Mouse (Mus musculus): ENCODE measurements around the gene Pcare. TPM values are rescaled to one million over a fixed set of nuclear protein-coding genes. Genes with fewer than 3 reads are reported as not detected.

Pcare gene
- total and polyA plus RNA-seq, 3 experiments, result 0.02 to 0.45 (median 0.26) TPM

GRCm38 (mm10) chr17:71705550-71706480, 46.9 kb downstream of the Pcare start:
- Histone ChIP-seq H3K27ac (peak overlapping the region; percentile 54), H3K9ac (ENCODE audit: low read depth, low read length) (no peak overlapping the region), H3K4me1 (ENCODE audit: control insufficient read depth, insufficient read depth, low read length) (peaks cover 4% of the 10 kb centered on the region; the same call in 1 of the 2 replicates), H3K4me3 (no peak overlapping the region), H3K36me3 (ENCODE audit: control insufficient read depth, insufficient read depth, low read length) (no peaks in the 10 kb centered on the region), H3K79me2 (replicated peaks; ENCODE audit: control insufficient read depth, insufficient read depth, low read length) (no peaks in the 10 kb centered on the region), H3K27me3 (ENCODE audit: control insufficient read depth, insufficient read depth, low read length) (no peaks in the 10 kb centered on the region)
- TF ChIP-seq EP300 (IDR thresholded peaks at IDR 0.05; ENCODE audit: insufficient read depth, low read depth, low read length), result peak; percentile 68; the same call in 1 of the 2 replicates
- no peak for TF ChIP-seq CTCF (IDR thresholded peaks at IDR 0.05)
- peak; percentile 29; the same call in 1 of the 2 replicates for TF ChIP-seq POLR2A (IDR thresholded peaks at IDR 0.05; ENCODE audit: insufficient read depth, low read depth, low read length)
- intact Hi-C loops (cut with DNase I), result no loop called here
- DNase-seq, result peak in 1 of 2 experiments; percentile 61
- 63% methylated on average over 14 of the region's 14 CpGs for WGBS

- TF ChIP-seq EP300 (IDR thresholded peaks at IDR 0.05; ENCODE audit: insufficient read depth, low read depth, low read length) (0 out of 2 replicates have a peak, but pooled peaks have one; percentile 53), POLR2A (IDR thresholded peaks at IDR 0.05; ENCODE audit: insufficient read depth, low read depth, low read length) (no peak), CTCF (IDR thresholded peaks at IDR 0.05) (no peak)
- no peak overlapping the region for H3K9ac ChIP-seq (ENCODE audit: low read depth, low read length)
- peak overlapping the region; percentile 54 for H3K27ac ChIP-seq
- peaks cover 4% of the 10 kb centered on the region; the same call in 1 of the 2 replicates for H3K4me1 ChIP-seq (ENCODE audit: control insufficient read depth, insufficient read depth, low read length)
- peak in 1 of 2 experiments; percentile 31 for DNase-seq
- WGBS, result 44% methylated on average over 1 of the region's 1 CpGs
- H3K4me3 ChIP-seq, result no peak overlapping the region
- no peaks in the 10 kb centered on the region for H3K27me3 ChIP-seq (ENCODE audit: control insufficient read depth, insufficient read depth, low read length)
- no peaks in the 10 kb centered on the region for H3K79me2 ChIP-seq (replicated peaks; ENCODE audit: control insufficient read depth, insufficient read depth, low read length)
- H3K36me3 ChIP-seq (ENCODE audit: control insufficient read depth, insufficient read depth, low read length), result no peaks in the 10 kb centered on the region
- intact Hi-C loops (cut with DNase I), result no loop called here
Observed at GRCm38 (mm10) chr17:71705113-71705512, 47.6 kb downstream of the Pcare start.

DNA sequence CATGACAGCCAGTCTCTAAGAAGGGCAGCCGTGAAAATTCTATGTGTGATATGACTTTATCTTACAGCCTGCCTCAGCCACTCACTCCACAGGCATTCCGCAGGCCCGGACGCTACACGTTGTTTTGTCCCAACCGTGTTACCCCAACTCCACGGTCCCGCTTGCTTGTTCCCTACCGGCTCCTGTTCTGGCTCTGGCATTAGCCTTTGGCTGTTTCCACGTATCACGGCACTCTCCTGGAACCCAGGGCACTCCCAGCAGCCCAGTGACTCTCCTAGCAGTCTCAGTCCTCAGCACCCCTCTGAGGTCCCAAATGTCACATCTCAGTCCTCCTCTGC, 54.1 kb downstream of the Pcare start:
- TF ChIP-seq EP300 (IDR thresholded peaks at IDR 0.05; ENCODE audit: insufficient read depth, low read depth, low read length) (peak; percentile 34; the same call in 1 of the 2 replicates), CTCF (IDR thresholded peaks at IDR 0.05) (no peak), POLR2A (IDR thresholded peaks at IDR 0.05; ENCODE audit: insufficient read depth, low read depth, low read length) (peak; percentile 39; the same call in 1 of the 2 replicates)
- Histone ChIP-seq H3K27ac (peak overlapping the region; percentile 81), H3K4me3 (no peak overlapping the region), H3K9ac (ENCODE audit: low read depth, low read length) (no peak overlapping the region), H3K79me2 (replicated peaks; ENCODE audit: control insufficient read depth, insufficient read depth, low read length) (no peaks in the 10 kb centered on the region), H3K4me1 (ENCODE audit: control insufficient read depth, insufficient read depth, low read length) (peaks cover 10% of the 10 kb centered on the region; the same call in 1 of the 2 replicates), H3K36me3 (ENCODE audit: control insufficient read depth, insufficient read depth, low read length) (no peaks in the 10 kb centered on the region), H3K27me3 (ENCODE audit: control insufficient read depth, insufficient read depth, low read length) (no peaks in the 10 kb centered on the region)
- peak in 1 of 2 experiments; percentile 37 for DNase-seq
- intact Hi-C loops (cut with DNase I), result no loop called here
- WGBS, result 41% methylated on average over 11 of the region's 11 CpGs

DNA sequence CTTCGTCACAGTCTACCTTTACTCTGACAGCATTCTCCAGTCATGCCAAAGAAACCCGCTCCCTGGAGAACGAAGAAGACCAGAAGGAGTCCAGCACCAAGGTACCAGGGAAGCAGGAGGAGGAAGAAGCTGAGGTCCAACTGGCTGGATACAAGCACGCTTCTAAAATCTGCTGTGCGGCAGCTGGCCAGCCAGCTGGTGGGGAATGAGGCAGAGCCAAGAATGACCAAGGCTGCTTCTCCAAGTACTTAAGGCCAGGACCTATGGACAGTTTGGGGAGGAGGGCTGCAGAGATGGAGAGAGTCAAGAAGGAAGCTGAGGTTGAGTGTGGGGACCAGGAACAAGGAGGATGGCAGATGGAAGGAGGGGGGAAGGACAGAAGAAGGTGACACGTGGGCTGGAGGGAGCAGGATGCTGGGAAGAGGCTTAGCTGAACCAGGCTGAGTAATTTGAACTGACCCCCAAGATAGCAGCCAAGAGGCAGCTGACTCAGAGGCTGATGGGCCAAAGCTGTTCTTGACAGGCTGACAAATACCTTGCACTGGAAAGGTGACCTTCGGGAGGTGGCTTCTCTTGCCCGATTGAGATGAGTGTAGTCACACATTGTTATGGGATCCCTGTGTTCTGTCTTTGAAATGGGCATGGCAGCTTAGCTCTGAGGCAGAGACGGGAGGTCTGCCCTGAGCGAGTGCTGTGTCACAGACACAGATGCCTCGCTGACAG, 54.6 kb downstream of the Pcare start:
- Histone ChIP-seq H3K27me3 (ENCODE audit: control insufficient read depth, insufficient read depth, low read length) (no peaks in the 10 kb centered on the region), H3K79me2 (replicated peaks; ENCODE audit: control insufficient read depth, insufficient read depth, low read length) (no peaks in the 10 kb centered on the region), H3K4me1 (ENCODE audit: control insufficient read depth, insufficient read depth, low read length) (peaks cover 10% of the 10 kb centered on the region; the same call in 1 of the 2 replicates), H3K9ac (ENCODE audit: low read depth, low read length) (no peak overlapping the region), H3K27ac (peak overlapping the region; percentile 81), H3K4me3 (no peak overlapping the region), H3K36me3 (ENCODE audit: control insufficient read depth, insufficient read depth, low read length) (no peaks in the 10 kb centered on the region)
- TF ChIP-seq EP300 (IDR thresholded peaks at IDR 0.05; ENCODE audit: insufficient read depth, low read depth, low read length), result 0 out of 2 replicates have a peak, but pooled peaks have one; percentile 75
- no peak for TF ChIP-seq CTCF (IDR thresholded peaks at IDR 0.05)
- WGBS, result 41% methylated on average over 11 of the region's 11 CpGs
- peak; percentile 58 to 75 for DNase-seq
- intact Hi-C loops (cut with DNase I), result no loop called here

GRCm38 (mm10) chr17:71696396-71696795, 56.3 kb downstream of the Pcare start:
- peak overlapping the region; percentile 83 for H3K27ac ChIP-seq
- H3K79me2 ChIP-seq (replicated peaks; ENCODE audit: control insufficient read depth, insufficient read depth, low read length), result no peaks in the 10 kb centered on the region
- intact Hi-C loops (cut with DNase I), result loop anchor here (1.0 kb wide), 1 partner anchor 25 kb away; no protein-coding TSS in a partner anchor
- peak overlapping the region; percentile 37; the same call in 1 of the 2 replicates for H3K9ac ChIP-seq (ENCODE audit: low read depth, low read length)
- WGBS, result 59% methylated on average over 5 of the region's 5 CpGs
- no peaks in the 10 kb centered on the region for H3K27me3 ChIP-seq (ENCODE audit: control insufficient read depth, insufficient read depth, low read length)
- peaks cover 10% of the 10 kb centered on the region; the same call in 1 of the 2 replicates for H3K4me1 ChIP-seq (ENCODE audit: control insufficient read depth, insufficient read depth, low read length)
- no peaks in the 10 kb centered on the region for H3K36me3 ChIP-seq (ENCODE audit: control insufficient read depth, insufficient read depth, low read length)
- H3K4me3 ChIP-seq, result no peak overlapping the region
- DNase-seq, result peak; percentile 51 to 70
- TF ChIP-seq EP300 (IDR thresholded peaks at IDR 0.05; ENCODE audit: insufficient read depth, low read depth, low read length) (peak; percentile 76), POLR2A (IDR thresholded peaks at IDR 0.05; ENCODE audit: insufficient read depth, low read depth, low read length) (no peak), CTCF (IDR thresholded peaks at IDR 0.05) (no peak)

Data from heart, adult 2 months (tissue).